Mouse (Mus musculus): ENCODE data around the gene Adam22.

GRCm38 (mm10) chr5:8257366-8257765, 110.6 kb downstream of the Adam22 start:
- TF ChIP-seq POLR2A (IDR thresholded peaks at IDR 0.05; ENCODE audit: control insufficient read depth, low read depth, low read length) = no peak
- TF ChIP-seq CTCF (IDR thresholded peaks at IDR 0.05; ENCODE audit: control insufficient read depth, insufficient read depth, insufficient replicate concordance, low read depth, low read length) = no peak

All from testis, adult 2 months (tissue).